Mouse (Mus musculus): Measurements from ENCODE around the gene Spp2.

DNA sequence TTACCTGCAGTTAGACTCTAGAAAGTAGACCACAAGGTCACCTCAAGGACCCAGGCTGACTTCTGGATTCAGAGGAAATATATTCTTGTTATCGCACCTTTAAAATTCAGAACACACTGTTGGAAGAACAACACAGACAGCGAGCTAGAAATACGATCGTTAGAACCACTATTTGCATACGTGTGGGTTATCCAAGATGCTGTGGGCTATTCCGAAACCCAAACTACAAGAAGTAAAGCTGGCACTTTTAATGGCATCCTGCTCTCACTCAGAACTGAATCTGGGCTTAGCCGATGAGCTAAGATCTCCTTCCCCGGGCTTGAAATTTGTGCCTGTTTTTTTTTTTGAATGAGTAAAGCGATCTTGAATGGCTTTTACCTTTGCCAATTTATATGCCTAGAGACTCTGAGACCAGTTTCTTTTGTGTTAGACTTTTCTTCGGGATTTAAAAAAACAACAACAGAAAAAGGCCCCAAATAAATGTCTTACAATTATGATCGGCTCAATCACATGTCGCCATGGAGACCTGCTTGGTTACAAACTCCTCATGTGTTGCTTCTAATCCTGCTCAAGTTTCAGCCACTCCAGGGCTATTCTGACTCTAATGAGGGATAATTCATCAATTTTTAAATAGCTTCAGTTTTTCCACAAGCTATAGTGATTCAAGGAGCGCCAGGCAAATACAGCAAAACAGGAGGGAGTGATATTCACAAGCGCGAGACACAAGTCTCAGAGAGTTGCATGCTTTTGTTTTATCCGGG lies 39.7 kb downstream of the Spp2 start:
- no peak for TF ChIP-seq POLR2A (IDR thresholded peaks at IDR 0.05; ENCODE audit: extremely low read depth, insufficient read depth, low read length)
- TF ChIP-seq CTCF (IDR thresholded peaks at IDR 0.05; ENCODE audit: extremely low read depth, insufficient read depth, low read length) = no peak
